In genomic region chr16:43547323-43548180, GRCm38 (mm10) we compare ENCODE assay signal across 8 mouse cellular contexts.
DNase-seq lines count a peak whose midpoint lies in the region; ATAC-seq and TF ChIP-seq lines count a peak whose summit lies in the region.

No protein-coding gene starts in this region.

- no peak for TF ChIP-seq CTCF in intestine, postnatal 0 days (IDR thresholded peaks at IDR 0.05; ENCODE audit: low read depth)

- peak overlapping the region; percentile 18 for H3K4me2 ChIP-seq in intestine, embryonic 14.5 days (ENCODE audit: low read length)
- no peak overlapping the region for H3K4me2 ChIP-seq in intestine, postnatal 0 days (replicated peaks; ENCODE audit: low read depth)
- H3K4me2 ChIP-seq in heart, embryonic 16.5 days (ENCODE audit: low read depth, low read length), result peak overlapping the region; percentile 25
- peak overlapping the region; percentile 31 for H3K4me2 ChIP-seq in limb, embryonic 12.5 days

- no peaks in the 10 kb centered on the region for H3K27me3 ChIP-seq in intestine, embryonic 14.5 days (replicated peaks; ENCODE audit: control insufficient read depth, insufficient read depth, low read length)
- no peaks in the 10 kb centered on the region for H3K27me3 ChIP-seq in intestine, postnatal 0 days (replicated peaks; ENCODE audit: control insufficient read depth, insufficient read depth, low read length)
- no peaks in the 10 kb centered on the region for H3K27me3 ChIP-seq in heart, embryonic 16.5 days (ENCODE audit: control insufficient read depth, insufficient read depth, low read length)
- no peaks in the 10 kb centered on the region for H3K27me3 ChIP-seq in limb, embryonic 12.5 days

- no peak for DNase-seq in intestine, embryonic 14.5 days (ENCODE audit: low spot score)
- no peak for DNase-seq in right cerebral cortex, postnatal 10 days (ENCODE audit: low spot score in 2 of 2)
- DNase-seq in natural killer cell, adult 2 months (ENCODE audit: low spot score in 2 of 2), result no peak

- peak overlapping the region; percentile 57 for H3K27ac ChIP-seq in intestine, embryonic 14.5 days (ENCODE audit: low read depth)
- no peak overlapping the region; the same call in 1 of the 2 replicates for H3K27ac ChIP-seq in intestine, postnatal 0 days (ENCODE audit: low read depth, low read length)
- H3K27ac ChIP-seq in heart, embryonic 16.5 days (ENCODE audit: low read length), result peak overlapping the region; percentile 2; the same call in 1 of the 2 replicates
- H3K27ac ChIP-seq in limb, embryonic 12.5 days, result no peak overlapping the region

- H3K9ac ChIP-seq in intestine, embryonic 14.5 days (ENCODE audit: low read length), result 0 out of 2 replicates have a peak overlapping the region, but pooled peaks have one; percentile 7
- H3K9ac ChIP-seq in intestine, postnatal 0 days (ENCODE audit: low read depth, low read length), result no peak overlapping the region
- 0 out of 2 replicates have a peak overlapping the region, but pooled peaks have one; percentile 2 for H3K9ac ChIP-seq in heart, embryonic 16.5 days (ENCODE audit: low read length)
- no peak overlapping the region for H3K9ac ChIP-seq in limb, embryonic 12.5 days (replicated peaks)

- H3K9me3 ChIP-seq in intestine, embryonic 14.5 days (ENCODE audit: control insufficient read depth, low read length), result no peaks in the 10 kb centered on the region
- no peaks in the 10 kb centered on the region for H3K9me3 ChIP-seq in intestine, postnatal 0 days (ENCODE audit: control insufficient read depth)
- no peaks in the 10 kb centered on the region for H3K9me3 ChIP-seq in heart, embryonic 16.5 days (replicated peaks; ENCODE audit: control insufficient read depth, low read length)
- no peaks in the 10 kb centered on the region for H3K9me3 ChIP-seq in limb, embryonic 12.5 days

- 39% methylated on average over 19 of the region's 19 CpGs for WGBS in intestine, embryonic 14.5 days
- WGBS in intestine, postnatal 0 days, result 50% methylated on average over 19 of the region's 19 CpGs
- 38% methylated on average over 19 of the region's 19 CpGs for WGBS in heart, embryonic 16.5 days
- WGBS in limb, embryonic 12.5 days, result 27% methylated on average over 19 of the region's 19 CpGs

- no peak overlapping the region for H3K4me3 ChIP-seq in intestine, embryonic 14.5 days (ENCODE audit: low read depth, low read length)
- no peak overlapping the region for H3K4me3 ChIP-seq in intestine, postnatal 0 days (ENCODE audit: low read depth, low read length)
- H3K4me3 ChIP-seq in heart, embryonic 16.5 days (ENCODE audit: low read length), result no peak overlapping the region
- H3K4me3 ChIP-seq in limb, embryonic 12.5 days (replicated peaks), result no peak overlapping the region

- no peak for ATAC-seq in intestine, embryonic 14.5 days (replicated peaks; ENCODE audit: low FRiP score, low TSS enrichment, low read depth)
- no peak for ATAC-seq in intestine, postnatal 0 days
- 0 out of 2 replicates have a peak, but pooled peaks have one; percentile 25 for ATAC-seq in common myeloid progenitor, adult 5-6 weeks (replicated peaks; ENCODE audit: low read depth, poor library complexity, severe bottlenecking)
- ATAC-seq in heart, embryonic 16.5 days (replicated peaks; ENCODE audit: extremely low read depth, insufficient read depth, low FRiP score), result no peak
- ATAC-seq in limb, embryonic 12.5 days (ENCODE audit: insufficient number of reproducible peaks, insufficient read depth, low FRiP score, low TSS enrichment, low read depth), result no peak
- ATAC-seq in cerebellum, adult (ENCODE audit: insufficient number of reproducible peaks, low FRiP score, low TSS enrichment), result no peak

- H3K36me3 ChIP-seq in intestine, embryonic 14.5 days (ENCODE audit: control insufficient read depth, insufficient read depth, low read length), result no peaks in the 10 kb centered on the region
- H3K36me3 ChIP-seq in intestine, postnatal 0 days (ENCODE audit: control insufficient read depth, insufficient read depth), result no peaks in the 10 kb centered on the region
- no peaks in the 10 kb centered on the region for H3K36me3 ChIP-seq in heart, embryonic 16.5 days (ENCODE audit: control insufficient read depth, insufficient read depth)
- H3K36me3 ChIP-seq in limb, embryonic 12.5 days, result no peaks in the 10 kb centered on the region

- H3K4me1 ChIP-seq in intestine, embryonic 14.5 days (replicated peaks; ENCODE audit: control insufficient read depth, insufficient read depth, low read length), result peaks cover 27% of the 10 kb centered on the region
- H3K4me1 ChIP-seq in intestine, postnatal 0 days (replicated peaks; ENCODE audit: control insufficient read depth, insufficient read depth, low read length), result no peaks in the 10 kb centered on the region
- peaks cover 26% of the 10 kb centered on the region for H3K4me1 ChIP-seq in heart, embryonic 16.5 days (ENCODE audit: control insufficient read depth, insufficient read depth, low read length)
- peaks cover 18% of the 10 kb centered on the region for H3K4me1 ChIP-seq in limb, embryonic 12.5 days (replicated peaks)

Comparison
In these comparisons a context has a peak if more than half of its experiments do, and no peak if none do; other contexts are left out.
1. H3K27ac ChIP-seq: peak in intestine, embryonic 14.5 days (single experiment) and heart, embryonic 16.5 days (single experiment); none in intestine, postnatal 0 days (single experiment) and limb, embryonic 12.5 days (single experiment).
2. H3K9ac ChIP-seq: peak in intestine, embryonic 14.5 days (single experiment) and heart, embryonic 16.5 days (single experiment); none in intestine, postnatal 0 days (single experiment) and limb, embryonic 12.5 days (single experiment).